Mouse (Mus musculus): ENCODE results near the gene Hic1.

Hic1 gene

DNA sequence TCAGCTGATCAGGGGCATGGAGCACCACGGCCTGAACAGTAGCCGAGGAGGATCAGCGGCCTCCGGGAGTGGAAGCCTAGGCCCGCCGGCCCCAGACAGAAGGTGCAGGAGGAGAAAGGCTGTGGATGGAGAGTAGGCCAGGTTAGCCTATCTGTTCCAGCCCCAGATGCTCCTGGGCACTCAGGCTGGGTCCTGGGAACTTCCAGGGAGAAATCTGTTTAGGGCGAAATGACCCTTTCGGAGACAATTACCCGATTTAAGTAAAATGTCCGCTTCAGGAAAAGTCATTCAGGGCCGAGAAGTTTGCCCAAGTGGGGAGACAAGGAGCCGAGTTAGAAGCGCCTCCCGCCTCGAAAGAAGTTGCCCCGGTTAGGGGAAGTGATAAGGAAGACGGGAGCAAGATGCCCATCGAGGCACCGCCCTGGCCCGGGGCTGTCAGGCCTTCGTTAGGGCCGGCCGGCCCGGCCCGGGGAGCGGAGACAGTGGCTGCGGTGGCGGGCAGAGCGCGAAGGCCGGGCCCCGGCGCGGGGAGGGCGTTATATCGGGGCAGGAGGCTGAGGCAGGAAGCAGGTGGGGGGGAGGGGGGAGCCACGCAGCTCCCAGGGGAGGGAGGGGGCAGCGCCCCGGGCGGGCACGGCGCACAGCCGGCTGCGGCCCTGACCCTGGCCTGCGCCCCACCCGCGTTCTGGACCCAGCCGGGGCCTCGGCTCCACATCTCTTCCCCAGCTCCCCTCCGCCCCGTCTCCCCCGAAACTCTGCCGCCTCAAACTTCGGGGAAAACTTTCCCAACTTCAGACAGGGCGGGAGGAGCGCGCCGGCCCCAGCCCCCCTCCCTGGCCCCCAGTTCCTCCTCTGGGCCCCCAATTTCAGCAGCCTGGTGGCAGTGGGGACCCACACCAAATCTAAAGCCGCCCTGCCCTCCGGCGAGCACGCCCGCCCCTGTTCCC, 1.4 kb downstream of the Hic1 start:
- in situ Hi-C loops (cut with MboI, MseI), result no loop called here

GRCm38 (mm10) chr11:75166861-75167642, 2.3 kb downstream of the Hic1 start:
- in situ Hi-C loops (cut with MboI, MseI), result no loop called here

DNA sequence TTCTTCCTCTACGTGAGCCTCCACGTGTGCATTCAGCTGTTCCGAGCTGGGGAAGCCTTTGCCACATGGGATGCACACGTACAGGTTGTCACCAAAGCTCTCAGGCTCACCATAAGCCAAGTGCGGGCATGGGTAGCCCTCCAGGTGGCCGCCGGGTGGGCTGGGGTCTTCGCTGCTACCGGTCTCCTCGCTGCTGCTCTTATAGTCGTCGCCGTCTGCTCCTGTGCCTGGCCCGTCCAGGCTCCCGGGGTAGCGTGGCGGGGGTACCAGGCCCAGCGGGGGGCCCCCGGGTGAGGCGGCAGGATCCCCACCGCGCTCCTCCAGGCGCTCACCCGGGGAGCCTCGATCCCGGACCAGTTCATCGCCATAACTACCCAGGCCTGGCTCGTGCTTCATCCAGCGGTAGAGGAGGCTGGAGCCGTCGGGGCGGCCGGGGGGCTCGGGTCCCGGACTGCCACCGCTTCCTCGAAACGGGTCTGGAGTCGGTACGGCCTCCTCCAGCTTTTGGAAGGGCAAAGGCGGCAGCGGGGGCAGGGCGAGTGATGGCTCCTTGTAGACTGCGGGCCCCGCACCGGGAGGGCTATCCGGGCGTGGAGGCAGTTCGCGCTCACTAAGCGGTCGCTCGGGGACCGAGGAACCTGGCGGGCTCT, 3.0 kb downstream of the Hic1 start:
- in situ Hi-C loops (cut with MboI, MseI), result no loop called here

DNA sequence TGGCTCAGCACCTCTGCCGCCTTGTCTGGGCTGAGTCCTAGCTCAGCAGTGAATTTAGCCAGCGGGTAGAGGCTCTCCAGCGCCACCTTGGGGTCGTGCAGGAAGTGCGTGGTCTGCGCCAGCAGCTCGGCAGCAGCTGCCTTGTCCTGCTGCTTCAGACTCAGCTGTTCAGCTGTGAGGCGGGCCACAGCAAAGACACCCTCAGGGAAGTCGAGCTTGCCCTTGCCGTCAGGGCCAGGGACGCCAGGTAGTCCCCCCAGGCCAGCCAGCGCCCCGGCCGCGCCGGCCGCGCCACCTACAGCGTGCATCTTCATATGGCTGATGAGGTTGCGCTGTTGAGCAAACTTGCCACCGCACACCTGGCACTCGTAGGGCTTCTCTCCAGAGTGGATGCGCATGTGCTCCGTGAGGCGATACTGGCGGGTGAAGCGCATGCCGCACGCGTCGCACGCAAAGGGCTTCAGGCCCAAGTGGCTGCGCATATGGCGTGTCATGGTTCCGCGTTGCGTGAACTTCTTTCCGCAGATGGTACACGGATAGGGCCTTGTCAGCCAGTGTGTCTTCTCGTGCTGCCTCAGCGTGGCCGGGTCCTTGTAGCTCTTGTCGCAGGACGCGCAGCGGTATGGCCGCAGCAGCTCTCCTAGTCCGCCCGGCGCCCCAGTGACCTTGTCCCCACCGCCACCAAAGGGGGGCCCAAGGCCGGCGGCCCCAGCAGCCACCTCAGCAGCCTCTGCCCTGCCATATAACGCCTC, 3.7 kb downstream of the Hic1 start:
- in situ Hi-C loops (cut with MboI, MseI), result no loop called here

GRCm38 (mm10) chr11:75164750-75165149, 4.6 kb downstream of the Hic1 start:
- in situ Hi-C loops (cut with MboI, MseI), result no loop called here

GRCm38 (mm10) chr11:75164051-75164450, 5.3 kb downstream of the Hic1 start:
- in situ Hi-C loops (cut with MboI, MseI), result no loop called here

GRCm38 (mm10) chr11:75163379-75163778, 5.9 kb downstream of the Hic1 start:
- in situ Hi-C loops (cut with MboI, MseI), result no loop called here

GRCm38 (mm10) chr11:75162591-75163080, 6.7 kb downstream of the Hic1 start:
- in situ Hi-C loops (cut with MboI, MseI), result no loop called here

DNA sequence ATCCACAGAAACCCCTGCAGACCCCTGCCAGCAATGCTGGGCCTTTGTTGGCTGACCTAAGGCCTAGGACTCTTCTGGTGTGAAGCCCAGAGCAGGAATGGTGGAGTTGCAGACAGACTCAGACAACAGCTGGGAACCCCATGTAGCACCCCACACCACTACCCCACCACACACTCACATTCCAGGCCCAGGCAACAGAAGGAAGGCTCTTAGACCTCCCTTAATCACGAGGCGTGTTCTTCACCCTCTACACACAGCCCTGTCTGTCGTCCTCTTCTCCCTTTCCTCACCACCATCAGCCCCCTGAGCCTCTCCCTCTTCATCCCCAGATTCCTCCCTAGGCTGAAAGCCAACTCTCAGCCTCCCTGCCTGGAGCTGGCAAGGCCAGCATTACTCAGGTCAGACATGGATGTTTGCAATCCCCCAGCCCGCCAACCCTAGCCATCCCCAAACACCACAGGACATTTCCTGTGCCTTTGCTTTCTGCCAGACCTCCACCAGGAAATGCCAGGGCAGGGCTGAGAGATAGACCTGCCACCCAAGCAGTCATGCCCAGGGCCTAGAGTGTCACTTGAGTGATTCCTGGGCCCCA, 7.8 kb downstream of the Hic1 start:
- in situ Hi-C loops (cut with MboI, MseI), result no loop called here

GRCm38 (mm10) chr11:75160954-75161353, 8.4 kb downstream of the Hic1 start:
- in situ Hi-C loops (cut with MboI, MseI), result no loop called here

GRCm38 (mm10) chr11:75159564-75159963, 9.8 kb downstream of the Hic1 start:
- in situ Hi-C loops (cut with MboI, MseI), result loop anchor here (5.0 kb wide), 3 partner anchors 37 to 177 kb away; no protein-coding TSS in a partner anchor

GRCm38 (mm10) chr11:75158432-75158831, 10.9 kb downstream of the Hic1 start:
- in situ Hi-C loops (cut with MboI, MseI), result loop anchor here (5.0 kb wide), 3 partner anchors 36 to 176 kb away; no protein-coding TSS in a partner anchor

DNA sequence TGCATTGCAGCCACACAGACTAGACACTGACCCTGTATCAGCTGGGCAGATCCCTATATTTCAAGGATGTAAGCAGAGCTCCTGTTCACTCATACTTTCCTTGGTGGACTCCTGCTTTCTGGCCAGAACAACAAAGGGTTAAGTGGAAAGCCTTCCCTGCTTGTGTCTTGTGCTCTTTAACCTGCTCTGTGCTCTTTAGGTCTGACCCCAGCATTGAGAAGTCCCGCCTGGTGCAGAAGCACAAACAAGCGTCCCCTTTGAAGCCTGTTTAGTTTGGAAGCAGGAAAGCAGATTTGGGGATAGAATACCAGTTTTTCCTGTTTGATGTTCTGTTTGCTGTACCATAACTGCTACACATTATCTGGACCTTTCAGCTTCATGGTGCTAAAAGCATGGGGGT, 11.4 kb downstream of the Hic1 start:
- in situ Hi-C loops (cut with MboI, MseI), result loop anchor here (5.0 kb wide), 3 partner anchors 36 to 176 kb away; no protein-coding TSS in a partner anchor

- in situ Hi-C loops (cut with MboI, MseI), result loop anchor here (5.0 kb wide), 3 partner anchors 35 to 175 kb away; no protein-coding TSS in a partner anchor
These were observed 12.3 kb downstream of the Hic1 start for GRCm38 (mm10) chr11:75157037-75157436.

- in situ Hi-C loops (cut with MboI, MseI), result loop anchor here (5.0 kb wide), 3 partner anchors 34 to 174 kb away; no protein-coding TSS in a partner anchor
These were observed 12.9 kb downstream of the Hic1 start for GRCm38 (mm10) chr11:75156416-75156815.

GRCm38 (mm10) chr11:75155985-75156384, 13.3 kb downstream of the Hic1 start:
- in situ Hi-C loops (cut with MboI, MseI), result loop anchor here (5.0 kb wide), 3 partner anchors 34 to 174 kb away; no protein-coding TSS in a partner anchor

GRCm38 (mm10) chr11:75154053-75154585, 15.2 kb downstream of the Hic1 start:
- in situ Hi-C loops (cut with MboI, MseI), result no loop called here

- in situ Hi-C loops (cut with MboI, MseI), result no loop called here
These were observed 16.4 kb downstream of the Hic1 start for GRCm38 (mm10) chr11:75152603-75153557.

GRCm38 (mm10) chr11:75150346-75150745, 19.0 kb downstream of the Hic1 start:
- in situ Hi-C loops (cut with MboI, MseI), result no loop called here
